Mouse (Mus musculus): Measurements from ENCODE around the gene Imp3.
"Not testable (repeated sequence)": the region's sequence is repeated elsewhere in the genome, so short reads cannot be mapped to it uniquely, and the experiment has no call there.

DNA sequence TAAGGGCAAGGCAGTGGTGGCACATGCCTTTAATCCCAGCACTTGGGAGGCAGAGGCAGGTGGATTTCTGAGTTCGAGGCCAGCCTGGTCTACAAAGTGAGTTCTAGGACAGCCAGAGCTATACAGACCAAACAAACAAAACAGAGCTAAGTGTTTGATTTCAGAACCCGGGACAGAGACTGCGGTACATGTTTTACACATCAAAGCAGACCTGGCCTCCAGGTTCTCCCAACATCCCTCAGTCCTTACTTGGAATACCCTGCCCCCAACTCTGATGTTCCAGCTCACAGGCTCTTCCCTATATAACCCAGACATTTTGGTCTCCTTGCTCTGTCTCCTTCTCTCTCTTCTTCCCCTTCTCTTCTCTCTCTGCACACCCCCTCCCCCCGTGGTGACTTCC lies 27.3 kb upstream of the Imp3 start:
- not testable (repeated sequence) for TF ChIP-seq EP300 (IDR thresholded peaks at IDR 0.05; ENCODE audit: insufficient read depth, low read depth, low read length); CTCF (IDR thresholded peaks at IDR 0.05); POLR2A (IDR thresholded peaks at IDR 0.05; ENCODE audit: insufficient read depth, low read depth, low read length)

Data from heart, adult 2 months (tissue).